Mouse (Mus musculus): ENCODE measurements around the gene Acsl1.

GRCm38 (mm10) chr8:46573446-46573845, 102.6 kb downstream of the Acsl1 start:
- TF ChIP-seq POLR2A (IDR thresholded peaks at IDR 0.05; ENCODE audit: low read depth, low read length) (no peak), CTCF (IDR thresholded peaks at IDR 0.05; ENCODE audit: borderline replicate concordance, insufficient read depth, low read length) (no peak)
